Mouse (Mus musculus): ENCODE data around the gene Nfib.

DNA sequence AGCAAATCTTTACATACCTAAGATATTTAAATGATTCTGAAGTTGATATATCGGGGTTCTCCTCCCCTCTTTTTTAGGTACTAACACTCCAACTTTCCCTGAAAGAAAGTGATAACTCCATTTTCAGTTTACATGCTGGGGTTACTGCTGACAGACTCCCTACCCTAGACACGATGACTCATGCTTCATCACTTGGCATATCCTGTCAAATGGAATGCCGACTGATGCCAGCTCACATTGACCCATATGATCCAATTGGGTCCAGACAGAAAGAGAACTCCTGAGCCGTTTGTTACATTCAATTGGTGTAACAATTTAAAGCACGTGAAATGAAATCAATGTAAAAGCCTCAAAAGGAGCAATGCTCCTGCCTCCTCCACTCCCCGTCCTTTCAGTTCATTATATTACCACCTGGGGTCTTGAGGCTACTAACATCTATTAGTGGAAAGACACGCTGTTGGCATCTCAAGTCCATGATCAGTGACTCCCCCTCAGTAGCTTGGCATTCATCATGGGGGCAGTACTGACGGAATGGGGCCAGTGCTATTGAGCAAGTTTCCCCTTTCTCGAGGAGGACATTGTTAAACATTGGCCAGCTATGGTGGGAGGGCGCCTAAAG, 155.7 kb downstream of the Nfib start:
- no peak for TF ChIP-seq POLR2A (IDR thresholded peaks at IDR 0.05; ENCODE audit: borderline replicate concordance, extremely low read depth, low read depth, low read length)
- TF ChIP-seq CTCF (IDR thresholded peaks at IDR 0.05; ENCODE audit: insufficient read depth, low read length), result no peak

All from lung, adult 2 months (tissue).